Mouse (Mus musculus) lung, embryonic 14.5 days (tissue): ENCODE measurements around the gene Taf1a. TPM values are rescaled to one million over a fixed set of nuclear protein-coding genes. Genes with fewer than 3 reads are reported as not detected.

Experiments
- ATAC-seq: fragments of 200-750 bp; cut with Nextera tagmentation; 2 replicates; pipeline ENCODE4 v1.8.0; 2017; ENCODE audit warnings: mild to moderate bottlenecking, moderate TSS enrichment, moderate library complexity; ENCODE audit not compliant: insufficient read depth
- DNase-seq: peaks from one replicate; pipeline ENCODE4 v3.0.0-alpha.2; 2015
- H3K27ac ChIP-seq: fragments of 300-500 bp; sonication (generic); 2 replicates; pipeline ENCODE4 v1.5.1; 2014; ENCODE audit warnings: low read depth, mild to moderate bottlenecking, moderate library complexity
- H3K27me3 ChIP-seq: fragments of 300-500 bp; sonication (generic); 2 replicates; pipeline ENCODE4 v1.6.1; 2014; ENCODE audit warnings: low read length, control low read depth; ENCODE audit not compliant: insufficient read depth
- H3K36me3 ChIP-seq: fragments of 300-500 bp; sonication (generic); 2 replicates; pipeline ENCODE4 v1.6.1; 2014; ENCODE audit warnings: control low read depth; ENCODE audit not compliant: insufficient read depth
- H3K4me1 ChIP-seq: fragments of 300-500 bp; sonication (generic); 2 replicates; pipeline ENCODE4 v1.6.1; 2014; ENCODE audit warnings: antibody characterized with exemption, control low read depth; ENCODE audit not compliant: insufficient read depth
- H3K4me2 ChIP-seq: fragments of 300-500 bp; sonication (generic); 2 replicates; pipeline ENCODE4 v1.6.1; 2014; ENCODE audit warnings: mild to moderate bottlenecking
- H3K4me3 ChIP-seq: fragments of 300-500 bp; sonication (generic); 2 replicates; pipeline ENCODE4 v1.5.1; 2014; ENCODE audit warnings: low read depth, low read length
- H3K9ac ChIP-seq: fragments of 300-500 bp; sonication (generic); 2 replicates; pipeline ENCODE4 v1.6.1; 2014
- H3K9me3 ChIP-seq: fragments of 300-500 bp; sonication (generic); 2 replicates; pipeline ENCODE4 v1.6.1; 2016; ENCODE audit warnings: low read depth, low read length, control low read depth
- CTCF ChIP-seq: IDR thresholded peaks from 2 replicates; pipeline ENCODE4 v1.5.1; 2016; ENCODE audit warnings: antibody characterized with exemption, low read depth
- WGBS: fragments of 180-500 bp; shearing (Covaris S2); extraction: QIAGEN DNeasy Blood & Tissue Kit; methylation state at CpG from one replicate; pipeline ENCODE4 v1.1.7; 2014; 5-methylcytosine and 5-hydroxymethylcytosine counted together
- polyA plus RNA-seq: library from polyadenylated mRNA; unstranded; fragments of >200 nt; fragmentation: Nextera tagmentation; extraction: Ambion mirVana; gene quantifications from 2 replicates; pipeline ENCODE4 v1.2.1, GENCODE M21; 2014

The Taf1a gene
- polyA plus RNA-seq, 1 experiment from 2014 or later, result 21.6 TPM

GRCm38 (mm10) chr1:183362301-183362700 lies 26.5 kb upstream of the Taf1a start:
- no peaks in the 10 kb centered on the region for H3K4me1 ChIP-seq
- H3K4me2 ChIP-seq, result no peak overlapping the region
- no peak for ATAC-seq
- H3K27ac ChIP-seq, result no peak overlapping the region
- H3K36me3 ChIP-seq, result peaks cover 81% of the 10 kb centered on the region
- DNase-seq, result no peak
- WGBS, result 83% methylated on average over 5 of the region's 5 CpGs
- H3K27me3 ChIP-seq, result no peaks in the 10 kb centered on the region
- TF ChIP-seq CTCF, result no peak
- H3K4me3 ChIP-seq, result no peak overlapping the region
- no peaks in the 10 kb centered on the region for H3K9me3 ChIP-seq
- H3K9ac ChIP-seq, result no peak overlapping the region

GRCm38 (mm10) chr1:183362729-183363576 lies 25.8 kb upstream of the Taf1a start:
- H3K4me3 ChIP-seq, result no peak overlapping the region
- no peaks in the 10 kb centered on the region for H3K4me1 ChIP-seq
- TF ChIP-seq CTCF, result no peak
- peak; percentile 18 for DNase-seq
- ATAC-seq, result no peak
- 70% methylated on average over 14 of the region's 14 CpGs for WGBS
- peaks cover 74% of the 10 kb centered on the region for H3K36me3 ChIP-seq
- H3K4me2 ChIP-seq, result no peak overlapping the region
- no peak overlapping the region for H3K27ac ChIP-seq
- no peaks in the 10 kb centered on the region for H3K27me3 ChIP-seq
- H3K9ac ChIP-seq, result no peak overlapping the region
- H3K9me3 ChIP-seq, result no peaks in the 10 kb centered on the region

GRCm38 (mm10) chr1:183363577-183363867 lies 25.3 kb upstream of the Taf1a start:
- WGBS, result 76% methylated on average over 5 of the region's 5 CpGs
- Histone ChIP-seq H3K36me3 (peaks cover 69% of the 10 kb centered on the region), H3K4me1 (no peaks in the 10 kb centered on the region; the same call in 1 of the 2 replicates), H3K9ac (no peak overlapping the region), H3K27me3 (no peaks in the 10 kb centered on the region), H3K4me3 (no peak overlapping the region), H3K4me2 (no peak overlapping the region), H3K9me3 (no peaks in the 10 kb centered on the region), H3K27ac (no peak overlapping the region)
- no peak for TF ChIP-seq CTCF
- ATAC-seq, result no peak
- DNase-seq, result no peak

- DNase-seq (no peak), ATAC-seq (no peak)
- no peak overlapping the region for H3K4me3 ChIP-seq
- no peaks in the 10 kb centered on the region for H3K27me3 ChIP-seq
- no peak for TF ChIP-seq CTCF
- peaks cover 44% of the 10 kb centered on the region for H3K36me3 ChIP-seq
- WGBS, result 91% methylated on average over 5 of the region's 5 CpGs
- H3K27ac ChIP-seq, result no peak overlapping the region
- no peak overlapping the region for H3K4me2 ChIP-seq
- no peaks in the 10 kb centered on the region; the same call in 1 of the 2 replicates for H3K4me1 ChIP-seq
- H3K9ac ChIP-seq, result no peak overlapping the region
- no peaks in the 10 kb centered on the region for H3K9me3 ChIP-seq
Measured at GRCm38 (mm10) chr1:183366361-183366760, 22.4 kb upstream of the Taf1a start.

DNA sequence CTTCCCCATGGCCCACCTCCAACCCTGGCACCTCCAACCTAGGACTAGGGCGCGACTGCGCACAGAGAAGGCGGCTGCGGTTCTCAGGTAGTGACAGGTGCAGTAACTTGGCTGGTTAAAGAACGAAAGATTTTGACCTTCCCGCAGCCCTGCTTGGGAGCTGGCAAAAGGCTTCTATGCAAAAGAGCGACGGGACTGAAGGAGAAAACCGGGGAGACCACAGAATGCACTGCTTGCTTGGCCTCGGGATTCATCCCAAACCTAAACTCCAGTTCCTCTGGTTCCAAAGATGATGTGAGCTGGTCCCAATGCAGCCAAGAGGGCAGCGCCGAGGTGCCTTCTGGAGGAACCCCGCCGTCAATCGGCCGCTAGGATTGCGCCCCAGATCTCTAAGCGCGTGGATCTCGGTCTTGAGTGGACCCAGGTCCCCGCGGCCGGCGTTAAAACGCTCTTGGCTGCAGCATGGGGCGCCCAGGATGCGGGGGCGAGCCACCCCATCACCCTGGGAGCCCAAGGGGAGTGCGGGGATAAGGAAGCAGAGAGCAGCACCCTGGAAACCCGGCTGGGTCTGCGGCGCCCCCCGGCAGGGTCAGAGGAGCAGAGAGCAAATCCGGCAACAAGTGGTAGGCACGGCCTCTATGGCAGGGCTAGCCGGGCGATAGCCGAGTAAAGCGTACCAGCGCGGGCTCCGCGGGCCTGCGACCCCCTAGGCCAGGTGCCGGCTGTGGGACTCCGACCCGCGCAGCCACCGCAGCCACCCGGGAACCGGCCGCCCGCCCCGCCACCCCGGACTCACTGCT lies 20.0 kb upstream of the Taf1a start:
- no peaks in the 10 kb centered on the region for H3K9me3 ChIP-seq
- H3K4me3 ChIP-seq, result peak overlapping the region; percentile 93
- WGBS, result 2% methylated on average over 54 of the region's 56 CpGs
- peak overlapping the region; percentile 80 for H3K4me2 ChIP-seq
- peak overlapping the region; percentile 46; the same call in 1 of the 2 replicates for H3K27ac ChIP-seq
- peaks cover 23% of the 10 kb centered on the region for H3K36me3 ChIP-seq
- H3K9ac ChIP-seq, result peak overlapping the region; percentile 91
- no peaks in the 10 kb centered on the region for H3K27me3 ChIP-seq
- TF ChIP-seq CTCF, result 0 out of 2 replicates have a peak, but pooled peaks have one; percentile 8
- DNase-seq (peak; percentile 37), ATAC-seq (peak; percentile 72)
- no peaks in the 10 kb centered on the region; the same call in 1 of the 2 replicates for H3K4me1 ChIP-seq

DNA sequence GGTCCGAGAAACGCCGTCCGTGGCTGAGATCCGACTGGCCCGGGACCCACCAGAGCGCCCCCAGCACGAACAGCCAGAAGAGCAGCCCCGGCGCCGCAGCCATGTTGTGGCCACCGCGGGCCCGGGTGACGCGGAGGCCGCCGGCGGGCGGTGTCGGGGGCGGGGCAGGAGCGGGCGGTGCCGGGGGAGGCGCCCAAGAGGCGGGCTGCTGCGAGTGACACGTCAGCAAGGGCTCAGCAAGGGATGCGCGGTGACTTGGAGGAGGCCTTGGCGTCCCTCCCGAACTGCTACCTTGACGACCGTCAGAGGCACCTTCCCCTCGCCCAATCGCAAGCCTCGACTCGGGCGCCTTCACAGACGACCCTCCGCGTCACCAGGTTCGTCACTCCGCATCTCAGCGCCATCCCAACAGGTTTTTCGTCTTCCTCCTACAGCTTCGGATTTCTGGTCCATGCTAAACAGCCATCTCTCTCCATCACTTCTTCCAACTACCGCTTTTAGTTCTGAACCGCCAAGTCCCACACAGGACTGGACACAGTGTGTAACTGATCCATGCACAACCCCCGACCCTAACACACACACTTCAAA lies 19.3 kb upstream of the Taf1a start, which contains the start of gene Mia3:
Mia3 (minus strand) TSS at position 127 of the 588 bp plus-strand sequence.
- peaks cover 16% of the 10 kb centered on the region for H3K36me3 ChIP-seq
- peak; percentile 98 for ATAC-seq
- peak within 1 kb of the TSS; percentile 73 for H3K27ac ChIP-seq
- TF ChIP-seq CTCF, result peak; percentile 13; the same call in 1 of the 2 replicates
- peak within 1 kb of the TSS; percentile 91 for H3K9ac ChIP-seq
- H3K4me3 ChIP-seq, result peak within 1 kb of the TSS; percentile 93
- peak; percentile 97 for DNase-seq
- 1% methylated on average over 47 of the region's 51 CpGs for WGBS
- no peaks in the 10 kb centered on the region; the same call in 1 of the 2 replicates for H3K4me1 ChIP-seq
- peak within 1 kb of the TSS; percentile 80 for H3K4me2 ChIP-seq
- no peaks in the 10 kb centered on the region for H3K27me3 ChIP-seq
- H3K9me3 ChIP-seq, result no peaks in the 10 kb centered on the region
